Comparison of ENCODE assay signal across 9 mouse cellular contexts in genomic region chr2:160328886-160329285, GRCm38 (mm10). TPM values are rescaled to one million over a fixed set of nuclear protein-coding genes. Genes with fewer than 3 reads are reported as not detected.
A peak's percentile ranks its signal among the peaks of the same experiment; 100 is the strongest.
DNase-seq lines count a peak whose midpoint lies in the region; ATAC-seq and TF ChIP-seq lines count a peak whose summit lies in the region.
"Had no signal": no experiment of that assay in that cellular context is flagged by ENCODE, and none has a peak within 500 bp of the region (broad histone marks: within the 10 kb centered on the region; RNA-seq: fewer than 3 reads in every experiment).

No protein-coding gene starts in this region.

- H3K36me3 ChIP-seq in kidney, embryonic 14.5 days (ENCODE audit: control insufficient read depth, insufficient read depth, low read length) = no peaks in the 10 kb centered on the region
- no peaks in the 10 kb centered on the region for H3K36me3 ChIP-seq in kidney, postnatal 0 days (ENCODE audit: insufficient read depth, low read length)
- H3K36me3 ChIP-seq: G1E had no signal

- no peak overlapping the region for H3K27ac ChIP-seq in kidney, embryonic 14.5 days (ENCODE audit: low read depth, low read length)
- H3K27ac ChIP-seq in kidney, postnatal 0 days = no peak overlapping the region

- no peak for DNase-seq in kidney, adult 18-20 months
- peak; percentile 43 for DNase-seq in brain, embryonic 14.5 days (ENCODE audit: low read depth)
- DNase-seq in kidney, postnatal 0 days (ENCODE audit: low spot score) = peak; percentile 44
- DNase-seq in retina, postnatal 1 day = peak; percentile 76
- no peak for DNase-seq in cerebellum, postnatal 36 days
- no peak for DNase-seq in yolk sac, embryonic 10.5 days (ENCODE audit: low spot score)

- no peak overlapping the region for H3K4me2 ChIP-seq in kidney, embryonic 14.5 days (replicated peaks; ENCODE audit: low read depth, low read length)
- no peak overlapping the region for H3K4me2 ChIP-seq in kidney, postnatal 0 days (ENCODE audit: low read length)
- H3K4me2 ChIP-seq: midbrain, embryonic 11.5 days had no signal

- no peaks in the 10 kb centered on the region for H3K9me3 ChIP-seq in kidney, embryonic 14.5 days (ENCODE audit: control insufficient read depth, low read length)
- no peaks in the 10 kb centered on the region for H3K9me3 ChIP-seq in kidney, postnatal 0 days (replicated peaks; ENCODE audit: low read length)

- no peak overlapping the region for H3K4me3 ChIP-seq in kidney, embryonic 14.5 days (ENCODE audit: low read length)
- H3K4me3 ChIP-seq in kidney, postnatal 0 days (replicated peaks; ENCODE audit: low read depth, low read length) = no peak overlapping the region

- 37% methylated on average over 9 of the region's 9 CpGs for WGBS in kidney, embryonic 14.5 days
- 25% methylated on average over 9 of the region's 9 CpGs for WGBS in kidney, postnatal 0 days

- no peak for TF ChIP-seq POLR2A in brain, embryonic 14.5 days (IDR thresholded peaks at IDR 0.05; ENCODE audit: borderline replicate concordance, extremely low read depth, insufficient read depth, insufficient read length, poor library complexity, severe bottlenecking)

- no peaks in the 10 kb centered on the region for H3K27me3 ChIP-seq in kidney, embryonic 14.5 days (ENCODE audit: control insufficient read depth, insufficient read depth, low read length)
- H3K27me3 ChIP-seq in kidney, postnatal 0 days (ENCODE audit: insufficient read depth, low read length) = no peaks in the 10 kb centered on the region

- no peak for TF ChIP-seq CTCF in brain, embryonic 14.5 days (IDR thresholded peaks at IDR 0.05; ENCODE audit: borderline replicate concordance, extremely low read depth, insufficient read depth, insufficient read length)
- TF ChIP-seq CTCF in kidney, postnatal 0 days (IDR thresholded peaks at IDR 0.05; ENCODE audit: low read depth) = no peak

- H3K9ac ChIP-seq in kidney, embryonic 14.5 days (ENCODE audit: low read depth, low read length) = no peak overlapping the region
- H3K9ac ChIP-seq in kidney, postnatal 0 days (ENCODE audit: low read depth, low read length) = no peak overlapping the region

- 0 out of 2 replicates have a peak, but pooled peaks cover 8% of the 10 kb centered on the region for H3K4me1 ChIP-seq in kidney, embryonic 14.5 days (ENCODE audit: control insufficient read depth, insufficient read depth, low read length)
- no peaks in the 10 kb centered on the region for H3K4me1 ChIP-seq in kidney, postnatal 0 days (replicated peaks; ENCODE audit: insufficient read depth, low read length)

- peak; percentile 60; the same call in 1 of the 2 replicates for ATAC-seq in kidney, embryonic 14.5 days (ENCODE audit: low FRiP score, low TSS enrichment)
- 0 out of 2 replicates have a peak, but pooled peaks have one; percentile 21 for ATAC-seq in kidney, postnatal 0 days (replicated peaks; ENCODE audit: low FRiP score, low read depth)

RNA-seq across cellular contexts. Expression of gene Gm826, which starts 5.1 kb away (rescaled TPM):
- 0.37 and 0.73 TPM in 2 replicates for polyA plus RNA-seq in kidney, embryonic 14.5 days (2014; fragmentation: Nextera tagmentation; extraction: Ambion mirVana)
- polyA plus RNA-seq in brain, embryonic 14.5 days (2012; rRNA removed) = 0.09 TPM in 1 of 2 replicates, not detected in the other
- polyA plus RNA-seq in kidney, postnatal 0 days (2015; fragmentation: Nextera tagmentation; extraction: Ambion mirVana) = 0.28 and 0.49 TPM in 2 replicates
- polyA plus RNA-seq: G1E; midbrain, embryonic 11.5 days had no signal

RNA-seq across cellular contexts. Expression of gene Mafb, which starts 38.0 kb away (rescaled TPM):
- polyA plus RNA-seq in kidney, embryonic 14.5 days (2014; fragmentation: Nextera tagmentation; extraction: Ambion mirVana) = 23.0 and 33.2 TPM in 2 replicates
- polyA plus RNA-seq in brain, embryonic 14.5 days (2012; rRNA removed) = 6.5 and 16.2 TPM in 2 replicates
- 31.5 and 31.7 TPM in 2 replicates for polyA plus RNA-seq in kidney, postnatal 0 days (2015; fragmentation: Nextera tagmentation; extraction: Ambion mirVana)
- polyA plus RNA-seq: G1E had no signal

Comparison
In these comparisons a context has a peak if more than half of its experiments do, and no peak if none do; other contexts are left out.
1. DNase-seq: peak in brain, embryonic 14.5 days (single experiment), kidney, postnatal 0 days (single experiment) and retina, postnatal 1 day (single experiment); none in kidney, adult 18-20 months (single experiment), cerebellum, postnatal 36 days (0 of 2) and yolk sac, embryonic 10.5 days (single experiment).